Comparison of ENCODE assay signal across 8 mouse cellular contexts in the genomic region with DNA sequence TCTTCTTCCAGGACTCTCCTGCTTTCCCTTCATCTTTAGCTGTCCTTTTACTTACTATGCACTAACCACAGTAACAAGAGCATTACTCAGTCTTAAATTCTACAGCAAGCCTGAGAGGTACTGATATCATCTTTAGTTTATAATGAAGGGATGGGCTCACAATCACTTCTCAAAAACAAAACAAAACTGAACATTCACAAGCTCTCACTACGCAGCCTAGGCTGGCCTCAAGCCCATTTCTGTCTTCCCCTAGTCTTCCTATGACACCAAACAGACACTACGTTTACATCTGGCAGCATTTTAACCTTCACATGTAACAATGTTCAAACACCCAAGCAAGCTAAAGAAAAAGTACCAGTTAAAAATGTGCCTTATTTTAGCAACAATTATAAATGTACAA. TPM values are rescaled to one million over a fixed set of nuclear protein-coding genes. Genes with fewer than 3 reads are reported as not detected.
A peak's percentile ranks its signal among the peaks of the same experiment; 100 is the strongest.
DNase-seq lines count a peak whose midpoint lies in the region; ATAC-seq and TF ChIP-seq lines count a peak whose summit lies in the region.

No protein-coding gene starts in this region.

- peak overlapping the region; percentile 94 for H3K4me3 ChIP-seq in forebrain, postnatal 0 days (ENCODE audit: low read depth, low read length)
- H3K4me3 ChIP-seq in lung, embryonic 15.5 days: peak overlapping the region; percentile 80

- H3K4me1 ChIP-seq in forebrain, postnatal 0 days (ENCODE audit: insufficient read depth): peaks cover 10% of the 10 kb centered on the region
- H3K4me1 ChIP-seq in lung, embryonic 15.5 days: peaks cover 34% of the 10 kb centered on the region

- WGBS in forebrain, postnatal 0 days: 25% methylated on average over 2 of the region's 2 CpGs
- WGBS in lung, embryonic 15.5 days: 13% methylated on average over 2 of the region's 2 CpGs

- DNase-seq in 3T3-L1 (ENCODE audit: low read depth, low spot score): peak; percentile 44
- no peak for DNase-seq in forebrain, postnatal 0 days
- DNase-seq in urinary bladder, postnatal 4 days (ENCODE audit: low spot score in 2 of 2): no peak
- no peak for DNase-seq in gastrocnemius, postnatal 10 days
- no peak for DNase-seq in urinary bladder, adult 2 months (ENCODE audit: low spot score)
- no peak for DNase-seq in urinary bladder, postnatal 36 days (ENCODE audit: low spot score in 2 of 2)

- H3K4me2 ChIP-seq in forebrain, postnatal 0 days (ENCODE audit: low read depth): peak overlapping the region; percentile 73
- peak overlapping the region; percentile 81 for H3K4me2 ChIP-seq in lung, embryonic 15.5 days

- no peaks in the 10 kb centered on the region for H3K27me3 ChIP-seq in forebrain, postnatal 0 days (ENCODE audit: insufficient read depth, low read length)
- H3K27me3 ChIP-seq in lung, embryonic 15.5 days: no peaks in the 10 kb centered on the region

- peak; percentile 2 for ATAC-seq in CD4-positive, CD25-positive, alpha-beta regulatory T cell, adult 4 months
- ATAC-seq in forebrain, postnatal 0 days: no peak
- no peak for ATAC-seq in lung, embryonic 15.5 days (ENCODE audit: borderline replicate concordance, extremely low read depth, low FRiP score, low TSS enrichment)

- H3K9me3 ChIP-seq in forebrain, postnatal 0 days (ENCODE audit: low read length): no peaks in the 10 kb centered on the region
- no peaks in the 10 kb centered on the region for H3K9me3 ChIP-seq in lung, embryonic 15.5 days

- H3K27ac ChIP-seq in forebrain, postnatal 0 days (ENCODE audit: low read depth, low read length): no peak overlapping the region
- no peak overlapping the region for H3K27ac ChIP-seq in lung, embryonic 15.5 days

- H3K36me3 ChIP-seq in forebrain, postnatal 0 days (ENCODE audit: insufficient read depth): no peaks in the 10 kb centered on the region
- no peaks in the 10 kb centered on the region for H3K36me3 ChIP-seq in lung, embryonic 15.5 days

- 0 out of 2 replicates have a peak overlapping the region, but pooled peaks have one; percentile 98 for H3K9ac ChIP-seq in forebrain, postnatal 0 days
- peak overlapping the region; percentile 95 for H3K9ac ChIP-seq in lung, embryonic 15.5 days

- TF ChIP-seq CTCF in forebrain, postnatal 0 days (IDR thresholded peaks at IDR 0.05; ENCODE audit: low read depth): no peak

RNA-seq across cellular contexts. Expression of a gene that starts 1.9 kb away (rescaled TPM):
- polyA plus RNA-seq in CD4-positive, CD25-positive, alpha-beta regulatory T cell, adult 4 months (2017; shearing (Covaris generic)): 100 to 1,000 TPM; 259 to 407 TPM
- 52.5 and 72.5 TPM in 2 replicates for total RNA-seq in forebrain, postnatal 0 days (2014; rRNA removed)
- polyA plus RNA-seq in forebrain, postnatal 0 days (2015; fragmentation: Nextera tagmentation; extraction: Ambion mirVana): 60.9 and 122 TPM in 2 replicates
- polyA plus RNA-seq in lung, embryonic 15.5 days (2015; fragmentation: Nextera tagmentation; extraction: Ambion mirVana): 136 and 140 TPM in 2 replicates
- total RNA-seq in gastrocnemius, postnatal 10 days (2021): 100 to 1,000 TPM in 1 of 2 experiments, 10 to 100 TPM in 1; 74.6 to 104 TPM
- 21.9 and 40.6 TPM in 2 replicates for polyA plus RNA-seq in urinary bladder, adult 2 months (2012; rRNA removed)
